Mouse (Mus musculus): ENCODE measurements around the gene C1qtnf3.

DNA sequence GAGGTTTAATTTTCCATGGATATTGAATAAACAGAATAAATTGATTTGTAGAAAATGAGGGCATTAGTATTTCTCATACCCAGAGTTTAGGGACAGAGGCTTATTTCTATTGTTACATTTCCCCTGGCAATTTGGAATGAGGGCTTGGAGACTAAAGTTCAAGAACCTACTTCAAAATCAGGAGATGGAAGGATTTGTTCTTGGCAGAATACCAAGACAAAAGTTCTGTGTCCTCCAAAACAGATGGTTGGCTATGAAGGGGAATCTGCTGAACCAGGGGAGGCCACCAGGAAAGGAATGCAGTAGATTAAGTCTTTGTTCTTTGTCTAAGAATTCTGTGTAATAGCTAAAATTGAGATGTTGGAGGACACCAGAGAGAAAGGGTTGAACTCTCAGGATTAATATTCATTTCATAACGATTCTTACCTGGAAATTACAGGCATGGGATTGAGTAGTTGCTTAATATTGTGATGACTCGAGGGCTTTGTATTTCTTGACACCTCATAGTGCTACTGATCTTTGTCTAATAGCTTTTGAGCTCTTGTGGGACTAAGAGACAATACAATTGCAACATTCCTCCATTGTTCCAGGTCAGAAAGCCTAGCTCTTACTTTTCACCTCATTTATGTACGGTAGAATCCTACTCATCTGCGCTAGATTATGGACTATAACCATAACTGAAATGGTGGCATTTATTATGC, 35.4 kb upstream of the C1qtnf3 start:
- TF ChIP-seq CTCF (IDR thresholded peaks at IDR 0.05; ENCODE audit: low read depth, low read length), result no peak
- no peak for TF ChIP-seq POLR2A (IDR thresholded peaks at IDR 0.05; ENCODE audit: extremely low read depth, insufficient read depth, low read length)
